Mouse (Mus musculus) brain, embryonic 14.5 days (tissue): ENCODE results near the gene 1110002E22Rik.

Source experiments
- CTCF ChIP-seq: fragments of 200-500 bp; IDR thresholded peaks from 2 replicates; pipeline ENCODE4 v1.5.1; 2012; ENCODE audit warnings: inconsistent platforms, mild to moderate bottlenecking, moderate library complexity, borderline replicate concordance; ENCODE audit not compliant: insufficient read depth, insufficient read length; ENCODE audit errors: extremely low read depth
- POLR2A ChIP-seq: fragments of 200-500 bp; IDR thresholded peaks from 2 replicates; pipeline ENCODE4 v1.6.1; 2012; ENCODE audit warnings: mild to moderate bottlenecking, inconsistent platforms, borderline replicate concordance; ENCODE audit not compliant: poor library complexity, insufficient read depth, insufficient read length, severe bottlenecking; ENCODE audit errors: extremely low read depth

DNA sequence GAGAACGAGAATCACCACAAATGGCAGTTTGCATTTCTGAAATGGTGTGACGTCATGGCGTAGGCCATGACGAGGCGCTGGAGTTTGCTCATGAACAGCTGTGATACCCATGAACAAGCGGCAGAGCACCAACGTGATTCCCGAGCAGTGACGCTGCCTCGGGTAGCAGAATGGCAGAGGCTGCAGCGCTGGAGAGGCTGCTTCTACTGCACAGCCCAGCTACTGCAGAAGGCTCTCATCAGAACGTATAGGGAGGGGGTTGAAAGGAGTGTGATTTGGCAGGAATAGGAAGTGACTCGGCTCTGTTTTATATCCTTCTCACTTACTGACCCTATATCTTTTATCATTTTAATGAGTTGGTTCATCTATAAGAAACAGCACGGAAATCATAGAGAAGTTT, 54.0 kb downstream of the 1110002E22Rik start:
- TF ChIP-seq POLR2A: no peak
- no peak for TF ChIP-seq CTCF
